In the genomic region with DNA sequence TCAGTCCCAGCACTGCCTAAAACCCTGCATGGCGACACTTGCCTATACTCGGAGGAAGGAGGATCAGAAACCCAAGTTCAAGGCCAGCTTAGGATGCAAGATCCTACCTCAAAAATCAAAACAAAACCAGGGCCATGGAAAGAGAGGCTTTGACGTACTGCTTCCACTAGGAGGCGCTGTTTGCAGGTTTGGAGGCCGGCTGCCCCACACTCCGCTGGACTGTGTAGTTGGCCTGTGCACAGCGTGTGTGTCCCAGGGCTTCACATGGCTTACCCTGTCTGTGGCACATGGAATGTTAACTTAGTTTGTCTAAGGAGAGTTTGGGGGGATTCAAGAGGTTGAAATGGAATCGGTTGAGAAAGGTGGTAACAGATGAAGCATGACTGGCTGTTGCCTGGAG, we compare ENCODE assay signal across 9 mouse cellular contexts. TPM values are rescaled to one million over a fixed set of nuclear protein-coding genes. Genes with fewer than 3 reads are reported as not detected.
DNase-seq lines count a peak whose midpoint lies in the region; ATAC-seq and TF ChIP-seq lines count a peak whose summit lies in the region.
"Had no signal": no experiment of that assay in that cellular context is flagged by ENCODE, and none has a peak within 500 bp of the region (broad histone marks: within the 10 kb centered on the region; RNA-seq: fewer than 3 reads in every experiment).

No protein-coding gene starts in this region.

- H3K9ac ChIP-seq in midbrain, embryonic 15.5 days, result no peak overlapping the region
- no peak overlapping the region for H3K9ac ChIP-seq in limb, embryonic 14.5 days (ENCODE audit: low read depth, low read length, severe bottlenecking)
- H3K9ac ChIP-seq: heart, embryonic 15.5 days had no signal

- intact Hi-C loops in heart, postnatal 14 days (cut with DNase I), result loop anchor here (5.0 kb wide), 1 partner anchor 35 kb away; no protein-coding TSS in a partner anchor

- no peaks in the 10 kb centered on the region for H3K9me3 ChIP-seq in midbrain, embryonic 10.5 days (replicated peaks)
- H3K9me3 ChIP-seq in midbrain, embryonic 15.5 days, result no peaks in the 10 kb centered on the region
- H3K9me3 ChIP-seq in limb, embryonic 14.5 days (ENCODE audit: control insufficient read depth, low read length), result no peaks in the 10 kb centered on the region
- H3K9me3 ChIP-seq: heart, embryonic 15.5 days had no signal

- peak; percentile 48; the same call in 1 of the 2 replicates for TF ChIP-seq CTCF in olfactory bulb, adult 2 months (IDR thresholded peaks at IDR 0.05; ENCODE audit: insufficient read depth, low read depth, low read length)

- TF ChIP-seq POLR2A in limb, embryonic 14.5 days (IDR thresholded peaks at IDR 0.05; ENCODE audit: borderline replicate concordance, extremely low read depth, insufficient read depth, insufficient read length), result no peak
- no peak for TF ChIP-seq POLR2A in olfactory bulb, adult 2 months (IDR thresholded peaks at IDR 0.05; ENCODE audit: insufficient read depth, low read depth, low read length)

- DNase-seq in midbrain, embryonic 10.5 days (ENCODE audit: low spot score), result peak; percentile 69
- DNase-seq in NIH3T3 (ENCODE audit: low read depth), result peak; percentile 77
- peak; percentile 47 for DNase-seq in cerebellum, adult 9-10 months
- DNase-seq in heart, postnatal 14 days, result peak; percentile 67 to 83
- peak; percentile 14 for DNase-seq in limb, embryonic 14.5 days (ENCODE audit: low spot score)
- peak; percentile 16 for DNase-seq in yolk sac, embryonic 10.5 days (ENCODE audit: low spot score)

- H3K4me2 ChIP-seq in midbrain, embryonic 15.5 days, result no peak overlapping the region
- no peak overlapping the region for H3K4me2 ChIP-seq in limb, embryonic 14.5 days (replicated peaks; ENCODE audit: low read depth, low read length, severe bottlenecking)
- H3K4me2 ChIP-seq: heart, embryonic 15.5 days had no signal

- H3K4me1 ChIP-seq in midbrain, embryonic 10.5 days, result no peaks in the 10 kb centered on the region
- no peaks in the 10 kb centered on the region for H3K4me1 ChIP-seq in midbrain, embryonic 15.5 days
- H3K4me1 ChIP-seq in limb, embryonic 14.5 days (ENCODE audit: control insufficient read depth, insufficient read depth, low read length), result no peaks in the 10 kb centered on the region
- 0 out of 2 replicates have a peak, but pooled peaks cover 3% of the 10 kb centered on the region for H3K4me1 ChIP-seq in olfactory bulb, adult 2 months (ENCODE audit: control insufficient read depth, insufficient read depth, low read length)
- H3K4me1 ChIP-seq: heart, embryonic 15.5 days had no signal

- no peak overlapping the region for H3K27ac ChIP-seq in midbrain, embryonic 10.5 days (replicated peaks)
- H3K27ac ChIP-seq in midbrain, embryonic 15.5 days, result no peak overlapping the region
- H3K27ac ChIP-seq in limb, embryonic 14.5 days (replicated peaks; ENCODE audit: low read depth, low read length), result no peak overlapping the region
- no peak overlapping the region for H3K27ac ChIP-seq in olfactory bulb, adult 2 months (ENCODE audit: insufficient read depth, low read depth, low read length)
- H3K27ac ChIP-seq: heart, embryonic 15.5 days had no signal

- 26% methylated on average over 8 of the region's 8 CpGs for WGBS in midbrain, embryonic 10.5 days
- 16% methylated on average over 8 of the region's 8 CpGs for WGBS in midbrain, embryonic 15.5 days
- 23% methylated on average over 8 of the region's 8 CpGs for whole genome bisulfite sequencing in limb, embryonic 14.5 days
- 24% methylated on average over 8 of the region's 8 CpGs for WGBS in olfactory bulb, adult 2 months

- no peaks in the 10 kb centered on the region for H3K27me3 ChIP-seq in midbrain, embryonic 10.5 days (ENCODE audit: low read depth, poor library complexity, severe bottlenecking)
- no peaks in the 10 kb centered on the region for H3K27me3 ChIP-seq in midbrain, embryonic 15.5 days (replicated peaks)
- H3K27me3 ChIP-seq in limb, embryonic 14.5 days (ENCODE audit: control insufficient read depth, insufficient read depth, low read length), result no peaks in the 10 kb centered on the region
- H3K27me3 ChIP-seq: heart, embryonic 15.5 days had no signal

- H3K4me3 ChIP-seq in midbrain, embryonic 10.5 days, result no peak overlapping the region
- no peak overlapping the region for H3K4me3 ChIP-seq in midbrain, embryonic 15.5 days
- H3K4me3 ChIP-seq in limb, embryonic 14.5 days (replicated peaks; ENCODE audit: low read length), result no peak overlapping the region
- H3K4me3 ChIP-seq in olfactory bulb, adult 2 months (ENCODE audit: insufficient read depth, low read depth, low read length), result no peak overlapping the region
- H3K4me3 ChIP-seq: heart, embryonic 15.5 days had no signal

- ATAC-seq in midbrain, embryonic 15.5 days (replicated peaks), result no peak
- no peak for ATAC-seq in limb, embryonic 14.5 days (ENCODE audit: low FRiP score, low read depth)

- peaks cover 26% of the 10 kb centered on the region for H3K36me3 ChIP-seq in midbrain, embryonic 10.5 days
- 0 out of 2 replicates have a peak, but pooled peaks cover 3% of the 10 kb centered on the region for H3K36me3 ChIP-seq in midbrain, embryonic 15.5 days (replicated peaks)
- peaks cover 44% of the 10 kb centered on the region for H3K36me3 ChIP-seq in limb, embryonic 14.5 days (ENCODE audit: control insufficient read depth, insufficient read depth, low read length)

RNA-seq across cellular contexts. Expression of a gene that starts 8.3 kb away (rescaled TPM):
- polyA plus RNA-seq in midbrain, embryonic 10.5 days (2016; fragmentation: Nextera tagmentation; extraction: Ambion mirVana), result 26.6 and 27.0 TPM in 2 replicates
- 26.0 and 28.7 TPM in 2 replicates for polyA plus RNA-seq in midbrain, embryonic 15.5 days (2015; fragmentation: Nextera tagmentation; extraction: Ambion mirVana)
- total RNA-seq in heart, postnatal 14 days (2021), result 1 to 10 TPM; 7.7 TPM
- polyA plus RNA-seq in limb, embryonic 14.5 days (2012; rRNA removed), result 35.1 and 35.2 TPM in 2 replicates
- polyA plus RNA-seq in limb, embryonic 14.5 days (2014; fragmentation: Nextera tagmentation; extraction: Ambion mirVana), result 30.7 and 31.2 TPM in 2 replicates
- not detected in 2 replicates for polyA plus RNA-seq in olfactory bulb, adult 2 months (2012; ENCODE audit: insufficient read depth, insufficient read length, low replicate concordance, missing spikeins)

RNA-seq across cellular contexts. Expression of a gene that starts 22.2 kb away (rescaled TPM):
- polyA plus RNA-seq in midbrain, embryonic 10.5 days (2016; fragmentation: Nextera tagmentation; extraction: Ambion mirVana), result 0.07 and 0.16 TPM in 2 replicates
- polyA plus RNA-seq in midbrain, embryonic 15.5 days (2015; fragmentation: Nextera tagmentation; extraction: Ambion mirVana), result 0.31 TPM in 1 of 2 replicates, not detected in the other
- under 1 TPM; 0.53 to 0.56 TPM for total RNA-seq in heart, postnatal 14 days (2021)
- polyA plus RNA-seq in limb, embryonic 14.5 days (2012; rRNA removed), result 0.09 and 0.18 TPM in 2 replicates
- 0.19 TPM in 1 of 2 replicates, not detected in the other for polyA plus RNA-seq in limb, embryonic 14.5 days (2014; fragmentation: Nextera tagmentation; extraction: Ambion mirVana)
- polyA plus RNA-seq in olfactory bulb, adult 2 months (2012; ENCODE audit: insufficient read depth, insufficient read length, low replicate concordance, missing spikeins), result not detected in 2 replicates
- polyA plus RNA-seq: heart, embryonic 15.5 days had no signal

RNA-seq across cellular contexts. Expression of a gene that starts 26.1 kb away (rescaled TPM):
- polyA plus RNA-seq in midbrain, embryonic 10.5 days (2016; fragmentation: Nextera tagmentation; extraction: Ambion mirVana), result 0.16 and 0.28 TPM in 2 replicates
- polyA plus RNA-seq in midbrain, embryonic 15.5 days (2015; fragmentation: Nextera tagmentation; extraction: Ambion mirVana), result 0.34 and 0.58 TPM in 2 replicates
- total RNA-seq in heart, postnatal 14 days (2021), result under 1 TPM; 0.48 to 0.49 TPM
- 89.8 and 106 TPM in 2 replicates for polyA plus RNA-seq in limb, embryonic 14.5 days (2012; rRNA removed)
- 93.9 and 131 TPM in 2 replicates for polyA plus RNA-seq in limb, embryonic 14.5 days (2014; fragmentation: Nextera tagmentation; extraction: Ambion mirVana)
- not detected in 2 replicates for polyA plus RNA-seq in olfactory bulb, adult 2 months (2012; ENCODE audit: insufficient read depth, insufficient read length, low replicate concordance, missing spikeins)

RNA-seq across cellular contexts. Expression of a gene that starts 38.4 kb away (rescaled TPM):
- 54.1 and 58.7 TPM in 2 replicates for polyA plus RNA-seq in midbrain, embryonic 10.5 days (2016; fragmentation: Nextera tagmentation; extraction: Ambion mirVana)
- 84.3 and 87.0 TPM in 2 replicates for polyA plus RNA-seq in midbrain, embryonic 15.5 days (2015; fragmentation: Nextera tagmentation; extraction: Ambion mirVana)
- 10 to 100 TPM; 44.3 to 44.8 TPM for total RNA-seq in heart, postnatal 14 days (2021)
- 83.3 and 94.6 TPM in 2 replicates for polyA plus RNA-seq in limb, embryonic 14.5 days (2012; rRNA removed)
- 50.2 and 53.7 TPM in 2 replicates for polyA plus RNA-seq in limb, embryonic 14.5 days (2014; fragmentation: Nextera tagmentation; extraction: Ambion mirVana)
- not detected in 2 replicates for polyA plus RNA-seq in olfactory bulb, adult 2 months (2012; ENCODE audit: insufficient read depth, insufficient read length, low replicate concordance, missing spikeins)

RNA-seq across cellular contexts. Expression of a gene that starts 40.3 kb away (rescaled TPM):
- 2.6 and 2.8 TPM in 2 replicates for polyA plus RNA-seq in midbrain, embryonic 10.5 days (2016; fragmentation: Nextera tagmentation; extraction: Ambion mirVana)
- 2.2 and 2.6 TPM in 2 replicates for polyA plus RNA-seq in midbrain, embryonic 15.5 days (2015; fragmentation: Nextera tagmentation; extraction: Ambion mirVana)
- 1 to 10 TPM; 5.4 to 7.1 TPM for total RNA-seq in heart, postnatal 14 days (2021)
- 10.2 and 11.9 TPM in 2 replicates for polyA plus RNA-seq in limb, embryonic 14.5 days (2012; rRNA removed)
- 3.1 and 3.5 TPM in 2 replicates for polyA plus RNA-seq in limb, embryonic 14.5 days (2014; fragmentation: Nextera tagmentation; extraction: Ambion mirVana)
- polyA plus RNA-seq in olfactory bulb, adult 2 months (2012; ENCODE audit: insufficient read depth, insufficient read length, low replicate concordance, missing spikeins), result not detected in 2 replicates

Comparison
In these comparisons a context has a peak if more than half of its experiments do, and no peak if none do; other contexts are left out.
1. DNase-seq: peak in every context shown above with its lines; median percentile 77 in NIH3T3; 75 in heart, postnatal 14 days; 69 in midbrain, embryonic 10.5 days; 47 in cerebellum, adult 9-10 months; 16 in yolk sac, embryonic 10.5 days; 14 in limb, embryonic 14.5 days.
2. RNA of a gene that starts 26.1 kb away (polyA plus RNA-seq): 89.8 to 131 TPM in limb, embryonic 14.5 days; 0.34 to 0.58 TPM in midbrain, embryonic 15.5 days, 0.16 to 0.28 TPM in midbrain, embryonic 10.5 days and not detected in olfactory bulb, adult 2 months; every median in the first group is over 10 times any median in the second.